Comparison of ENCODE assay signal across 11 mouse cellular contexts in genomic region chr11:43632566-43632965, GRCm38 (mm10). TPM values are rescaled to one million over a fixed set of nuclear protein-coding genes. Genes with fewer than 3 reads are reported as not detected.
DNase-seq lines count a peak whose midpoint lies in the region; ATAC-seq and TF ChIP-seq lines count a peak whose summit lies in the region.
"Had no signal": no experiment of that assay in that cellular context is flagged by ENCODE, and none has a peak within 500 bp of the region (broad histone marks: within the 10 kb centered on the region; RNA-seq: fewer than 3 reads in every experiment).

No protein-coding gene starts in this region.

- H3K79me2 ChIP-seq in CH12.LX (replicated peaks; ENCODE audit: control insufficient read depth, extremely low read depth, insufficient read depth, poor library complexity, severe bottlenecking) = no peaks in the 10 kb centered on the region

- H3K4me1 ChIP-seq in forebrain, embryonic 10.5 days = peaks cover 21% of the 10 kb centered on the region
- peaks cover 6% of the 10 kb centered on the region; the same call in 1 of the 2 replicates for H3K4me1 ChIP-seq in forebrain, embryonic 14.5 days (ENCODE audit: control insufficient read depth, insufficient read depth, low read length)
- 0 out of 2 replicates have a peak, but pooled peaks cover 8% of the 10 kb centered on the region for H3K4me1 ChIP-seq in kidney, postnatal 0 days (replicated peaks; ENCODE audit: insufficient read depth, low read length)
- peaks cover 0 to 16% of the 10 kb centered on the region in 2 experiments; a peak in 3 of 4 replicates for H3K4me1 ChIP-seq in CH12.LX (ENCODE audit: control insufficient read depth in 1 of 2, insufficient read depth in 2 of 2)

- 59% methylated on average over 4 of the region's 4 CpGs for WGBS in forebrain, embryonic 10.5 days
- 65% methylated on average over 4 of the region's 4 CpGs for WGBS in forebrain, embryonic 14.5 days
- WGBS in kidney, postnatal 0 days = 40% methylated on average over 4 of the region's 4 CpGs

- H3K36me3 ChIP-seq in forebrain, embryonic 10.5 days (replicated peaks) = no peaks in the 10 kb centered on the region
- H3K36me3 ChIP-seq in forebrain, embryonic 14.5 days (ENCODE audit: control insufficient read depth, insufficient read depth, low read length) = no peaks in the 10 kb centered on the region
- no peaks in the 10 kb centered on the region for H3K36me3 ChIP-seq in kidney, postnatal 0 days (ENCODE audit: insufficient read depth, low read length)
- H3K36me3 ChIP-seq in CH12.LX (replicated peaks in 1 of 2; ENCODE audit: control insufficient read depth in 1 of 2, insufficient read depth in 1 of 2, low read length in 1 of 2) = no peaks in the 10 kb centered on the region

- H3K27me3 ChIP-seq in forebrain, embryonic 10.5 days (ENCODE audit: poor library complexity, severe bottlenecking) = 0 out of 2 replicates have a peak, but pooled peaks cover 4% of the 10 kb centered on the region
- no peaks in the 10 kb centered on the region for H3K27me3 ChIP-seq in forebrain, embryonic 14.5 days (replicated peaks; ENCODE audit: control insufficient read depth, insufficient read depth, low read length)
- no peaks in the 10 kb centered on the region for H3K27me3 ChIP-seq in kidney, postnatal 0 days (ENCODE audit: insufficient read depth, low read length)
- no peaks in the 10 kb centered on the region for H3K27me3 ChIP-seq in CH12.LX (replicated peaks)

- TF ChIP-seq EP300 in CH12.LX (IDR thresholded peaks at IDR 0.05; ENCODE audit: low read length) = no peak

- no peak for TF ChIP-seq POLR2A in CH12.LX (IDR thresholded peaks at IDR 0.05; ENCODE audit: low read depth, low read length)

- H3K4me2 ChIP-seq in forebrain, embryonic 14.5 days (ENCODE audit: low read length) = no peak overlapping the region
- H3K4me2 ChIP-seq in kidney, postnatal 0 days (ENCODE audit: low read length) = no peak overlapping the region
- H3K4me2 ChIP-seq in CH12.LX (ENCODE audit: insufficient read depth, low read depth, poor library complexity, severe bottlenecking) = no peak overlapping the region

- in situ Hi-C loops in CH12.LX (cut with MboI; ENCODE audit: low pct_ligation_motif_present, low pct_unique_long_range_greater_than_20kb, low sequenced_read_pairs) = no loop called here

- H3K4me3 ChIP-seq in forebrain, embryonic 10.5 days = no peak overlapping the region
- no peak overlapping the region for H3K4me3 ChIP-seq in forebrain, embryonic 14.5 days (ENCODE audit: low read depth, low read length)
- no peak overlapping the region for H3K4me3 ChIP-seq in kidney, postnatal 0 days (replicated peaks; ENCODE audit: low read depth, low read length)
- H3K4me3 ChIP-seq in CH12.LX (replicated peaks in 1 of 3; ENCODE audit: low read depth in 2 of 3, low read length in 2 of 3, poor library complexity in 1 of 3) = no peak overlapping the region

- no peaks in the 10 kb centered on the region; the same call in 1 of the 2 replicates for H3K9me3 ChIP-seq in forebrain, embryonic 10.5 days
- H3K9me3 ChIP-seq in forebrain, embryonic 14.5 days (replicated peaks; ENCODE audit: control insufficient read depth, low read length) = no peaks in the 10 kb centered on the region
- no peaks in the 10 kb centered on the region for H3K9me3 ChIP-seq in kidney, postnatal 0 days (replicated peaks; ENCODE audit: low read length)
- H3K9me3 ChIP-seq in CH12.LX (replicated peaks; ENCODE audit: low read length) = peaks cover 8% of the 10 kb centered on the region

- TF ChIP-seq RAD21 in CH12.LX (IDR thresholded peaks at IDR 0.05; ENCODE audit: low read depth, low read length) = no peak

- H3K27ac ChIP-seq in forebrain, embryonic 10.5 days = peak overlapping the region; percentile 1; the same call in 1 of the 2 replicates
- no peak overlapping the region for H3K27ac ChIP-seq in forebrain, embryonic 14.5 days (ENCODE audit: low read depth, low read length)
- H3K27ac ChIP-seq in kidney, postnatal 0 days = 0 out of 2 replicates have a peak overlapping the region, but pooled peaks have one; percentile 4
- no peak overlapping the region for H3K27ac ChIP-seq in CH12.LX (ENCODE audit: insufficient read depth, low read depth)

- TF ChIP-seq CTCF in kidney, postnatal 0 days (IDR thresholded peaks at IDR 0.05; ENCODE audit: low read depth) = no peak
- no peak for TF ChIP-seq CTCF in CH12.LX (conservative IDR thresholded peaks at IDR 0.05 in 1 of 2, IDR thresholded peaks at IDR 0.05 in 1 of 2; ENCODE audit: low read depth in 2 of 2, low read length in 2 of 2)

- dilution Hi-C loops in CH12.LX (cut with MboI; ENCODE audit: extremely low pct_ligation_motif_present, extremely low pct_unique_long_range_greater_than_20kb, low sequenced_read_pairs) = no loop called here

- no peak for ATAC-seq in forebrain, embryonic 14.5 days
- no peak for ATAC-seq in kidney, postnatal 0 days (replicated peaks; ENCODE audit: low FRiP score, low read depth)
- ATAC-seq in inflammation-experienced regulatory T-cells, adult 6 months = peak; percentile 71

- no peak for DNase-seq in forebrain, embryonic 10.5 days (ENCODE audit: extremely low spot score, low spot score)
- no peak for DNase-seq in forebrain, embryonic 14.5 days (ENCODE audit: low spot score)
- no peak for DNase-seq in kidney, postnatal 0 days (ENCODE audit: low spot score)
- DNase-seq in kidney, postnatal 36 days = no peak
- DNase-seq in CH12.LX (ENCODE audit: extremely low read depth) = peak; percentile 15
- no peak for DNase-seq in adrenal gland, postnatal 10 days
- DNase-seq in cerebellum, postnatal 25 days = no peak
- DNase-seq: cerebellum, adult 11 months; kidney, adult 9 months had no signal

- no peak overlapping the region for H3K9ac ChIP-seq in forebrain, embryonic 14.5 days (ENCODE audit: low read length)
- H3K9ac ChIP-seq in kidney, postnatal 0 days (ENCODE audit: low read depth, low read length) = no peak overlapping the region
- H3K9ac ChIP-seq in CH12.LX (ENCODE audit: insufficient read depth, low read depth) = no peak overlapping the region

TF ChIP-seq in CH12.LX, 34 proteins besides CTCF, POLR2A, EP300 and RAD21:
- TF ChIP-seq CHD2 (IDR thresholded peaks at IDR 0.05; ENCODE audit: low read length) (no peak), USF2 (conservative IDR thresholded peaks at IDR 0.05; ENCODE audit: low read depth, low read length) (no peak), TBP (conservative IDR thresholded peaks at IDR 0.05; ENCODE audit: low read depth, low read length) (no peak), HCFC1 (IDR thresholded peaks at IDR 0.05; ENCODE audit: low read depth, low read length) (no peak), ZMIZ1 (IDR thresholded peaks at IDR 0.05; ENCODE audit: low read depth, low read length) (no peak), UBTF (IDR thresholded peaks at IDR 0.05; ENCODE audit: low read depth, low read length) (no peak), ZKSCAN1 (IDR thresholded peaks at IDR 0.05; ENCODE audit: borderline replicate concordance, low read depth, low read length) (no peak), ZC3H11A (IDR thresholded peaks at IDR 0.05; ENCODE audit: low read depth, low read length) (no peak), JUND (conservative IDR thresholded peaks at IDR 0.05; ENCODE audit: low read depth, low read length) (no peak), ELF1 (IDR thresholded peaks at IDR 0.05; ENCODE audit: low read depth, low read length) (no peak), BHLHE40 (IDR thresholded peaks at IDR 0.05; ENCODE audit: low read depth, low read length) (no peak), TCF12 (IDR thresholded peaks at IDR 0.05; ENCODE audit: low read depth, low read length) (no peak), PAX5 (IDR thresholded peaks at IDR 0.05; ENCODE audit: low read length) (no peak), NELFE (IDR thresholded peaks at IDR 0.05; ENCODE audit: low read depth, low read length) (no peak)

RNA-seq across cellular contexts. Expression of gene Fabp6, which starts 31.2 kb away (rescaled TPM):
- polyA plus RNA-seq in forebrain, embryonic 10.5 days (2016; fragmentation: Nextera tagmentation; extraction: Ambion mirVana) = not detected in 2 replicates
- not detected in 2 replicates for polyA plus RNA-seq in forebrain, embryonic 14.5 days (2014; fragmentation: Nextera tagmentation; extraction: Ambion mirVana)
- polyA plus RNA-seq in kidney, postnatal 0 days (2015; fragmentation: Nextera tagmentation; extraction: Ambion mirVana) = 0.36 TPM in 1 of 2 replicates, not detected in the other
- total RNA-seq in CH12.LX (2012; rRNA removed) (not detected in 2 replicates), CH12.LX (2014; rRNA removed) (not detected in 2 replicates)
- polyA plus RNA-seq in CH12.LX (2012; ENCODE audit: insufficient read length, low read depth) = not detected in 2 replicates
- not detected for polyA plus RNA-seq in inflammation-experienced regulatory T-cells, adult 6 months (2017; shearing (Covaris generic))
- total RNA-seq in adrenal gland, postnatal 10 days (2021) = not detected
- polyA plus RNA-seq: liver, embryonic 16.5 days had no signal

RNA-seq across cellular contexts. Expression of gene 4933415A04Rik, which starts 45.7 kb away (rescaled TPM):
- 10.7 and 11.2 TPM in 2 replicates for polyA plus RNA-seq in forebrain, embryonic 10.5 days (2016; fragmentation: Nextera tagmentation; extraction: Ambion mirVana)
- 1.2 and 2.0 TPM in 2 replicates for polyA plus RNA-seq in forebrain, embryonic 14.5 days (2014; fragmentation: Nextera tagmentation; extraction: Ambion mirVana)
- polyA plus RNA-seq in kidney, postnatal 0 days (2015; fragmentation: Nextera tagmentation; extraction: Ambion mirVana) = 3.8 and 4.6 TPM in 2 replicates
- total RNA-seq in CH12.LX (2012; rRNA removed) = not detected in 2 replicates
- total RNA-seq in CH12.LX (2014; rRNA removed) = not detected in 2 replicates
- not detected in 2 replicates for polyA plus RNA-seq in CH12.LX (2012; ENCODE audit: insufficient read length, low read depth)
- polyA plus RNA-seq in inflammation-experienced regulatory T-cells, adult 6 months (2017; shearing (Covaris generic)) = under 1 TPM in 1 of 3 experiments, not detected in 2; 0.16 TPM
- 1 to 10 TPM; 1.8 TPM for total RNA-seq in adrenal gland, postnatal 10 days (2021)

RNA-seq across cellular contexts. Expression of gene Pwwp2a, which starts 49.2 kb away (rescaled TPM):
- polyA plus RNA-seq in forebrain, embryonic 10.5 days (2016; fragmentation: Nextera tagmentation; extraction: Ambion mirVana) = 24.7 and 25.5 TPM in 2 replicates
- polyA plus RNA-seq in forebrain, embryonic 14.5 days (2014; fragmentation: Nextera tagmentation; extraction: Ambion mirVana) = 22.4 and 26.7 TPM in 2 replicates
- polyA plus RNA-seq in kidney, postnatal 0 days (2015; fragmentation: Nextera tagmentation; extraction: Ambion mirVana) = 23.0 and 23.2 TPM in 2 replicates
- 15.2 and 16.7 TPM in 2 replicates for total RNA-seq in CH12.LX (2012; rRNA removed)
- 11.5 and 13.0 TPM in 2 replicates for total RNA-seq in CH12.LX (2014; rRNA removed)
- polyA plus RNA-seq in CH12.LX (2012; ENCODE audit: insufficient read length, low read depth) = 26.8 and 31.0 TPM in 2 replicates
- polyA plus RNA-seq in inflammation-experienced regulatory T-cells, adult 6 months (2017; shearing (Covaris generic)) = 10 to 100 TPM; 23.5 to 33.3 (median 26.3) TPM
- total RNA-seq in adrenal gland, postnatal 10 days (2021) = 10 to 100 TPM; 33.2 to 42.0 TPM

Comparison
In these comparisons a context has a peak if more than half of its experiments do, and no peak if none do; other contexts are left out.
1. H3K27ac ChIP-seq: peak in forebrain, embryonic 10.5 days (single experiment) and kidney, postnatal 0 days (single experiment); none in forebrain, embryonic 14.5 days (single experiment) and CH12.LX (single experiment).